Mouse (Mus musculus) spleen, adult 18-20 months (tissue): ENCODE measurements around the gene N4bp3.
"Not testable (repeated sequence)": the region's sequence is repeated elsewhere in the genome, so short reads cannot be mapped to it uniquely, and the experiment has no call there.

Source experiments
- DNase-seq, 2 experiments: peaks; one replicate each; pipeline ENCODE4 v3.0.0; 2022; ENCODE audit warnings: mixed read lengths in 2 of 2

N4bp3 gene

DNA sequence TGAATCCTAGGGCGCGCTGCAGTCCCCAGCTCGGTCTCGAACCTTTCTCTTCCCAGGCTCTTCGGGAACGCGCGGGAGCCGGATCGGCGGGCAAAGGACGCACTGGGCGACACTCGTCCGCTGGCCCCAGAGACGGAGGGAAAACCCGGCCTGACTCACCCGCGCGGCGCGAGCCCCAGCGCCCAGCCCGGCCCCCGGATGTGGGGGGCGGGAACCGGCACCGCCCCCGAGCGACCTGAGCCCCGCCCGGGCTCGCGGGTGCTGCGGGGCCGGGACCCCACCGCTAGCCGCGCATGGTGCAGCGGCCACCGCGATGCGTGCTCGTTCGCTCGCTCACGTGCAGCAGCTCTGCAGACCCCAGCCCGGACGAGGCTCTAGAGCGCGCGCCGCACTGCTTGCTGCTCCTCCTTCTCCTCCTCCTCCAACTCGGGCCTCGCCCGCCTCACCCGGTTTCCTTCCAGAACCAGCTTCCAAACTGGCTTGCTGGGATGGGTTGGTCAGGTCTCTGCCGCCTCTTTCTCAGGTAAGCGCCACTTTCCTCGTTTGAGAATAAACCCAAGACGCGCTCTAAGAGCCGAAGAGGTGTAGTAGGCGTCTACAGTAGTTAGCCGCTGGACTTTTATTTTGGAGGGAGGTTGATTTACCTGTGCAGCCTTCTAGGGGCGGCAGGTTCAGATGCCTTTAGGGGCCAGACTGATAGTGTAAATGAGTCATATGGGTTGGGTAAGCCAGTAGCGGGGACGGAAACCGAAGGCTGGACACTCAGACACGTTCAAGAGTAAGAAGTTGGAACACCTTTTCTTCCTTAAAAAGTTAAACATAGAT, at the start of gene N4bp3, which contains the start of gene D930048N14Rik:
Gene N4bp3 (minus strand): TSS at position 152 of the 825 bp plus-strand sequence.
Gene D930048N14Rik (plus strand): TSS at position 264 of the 825 bp plus-strand sequence.
- peak; percentile 73 to 84 for DNase-seq

DNA sequence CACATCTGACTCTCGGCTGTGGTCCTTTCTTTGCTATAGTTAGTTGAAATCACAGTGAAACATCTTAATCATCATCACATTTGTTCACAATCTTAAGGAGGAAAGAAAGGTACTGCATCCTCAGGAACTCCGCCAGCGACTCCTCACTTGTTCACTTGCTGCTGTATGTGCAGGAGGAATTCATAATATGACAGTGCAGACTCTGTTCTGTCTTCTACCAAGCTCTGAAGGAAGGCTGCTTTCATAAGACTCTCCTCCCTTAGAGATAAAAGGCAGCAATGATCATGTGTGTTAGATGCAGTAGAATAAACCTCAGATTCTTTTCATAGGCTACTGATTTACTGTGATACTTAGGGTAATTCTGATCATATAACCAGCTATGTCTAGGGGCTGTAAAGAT, 44.3 kb upstream of the N4bp3 start:
- no peak for DNase-seq

DNA sequence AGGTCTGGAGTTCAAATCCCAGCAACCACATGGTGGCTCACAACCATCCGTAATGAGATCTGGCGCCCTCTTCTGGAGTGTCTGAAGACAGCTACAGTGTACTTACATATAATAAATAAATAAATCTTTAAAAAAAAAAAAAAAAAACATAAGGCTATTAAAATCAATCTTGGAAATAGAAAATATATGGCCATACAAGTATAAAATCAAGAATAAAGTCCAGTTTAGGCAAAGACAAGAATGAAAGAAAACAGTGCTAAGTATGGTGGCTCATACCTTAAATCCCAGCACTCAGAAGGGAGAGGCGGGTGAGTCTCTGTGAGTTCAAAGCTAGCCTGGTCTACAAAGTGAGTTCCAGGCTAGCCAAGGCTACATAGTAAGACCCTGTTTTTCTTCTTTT, 40.0 kb upstream of the N4bp3 start:
- not testable (repeated sequence) for DNase-seq

DNA sequence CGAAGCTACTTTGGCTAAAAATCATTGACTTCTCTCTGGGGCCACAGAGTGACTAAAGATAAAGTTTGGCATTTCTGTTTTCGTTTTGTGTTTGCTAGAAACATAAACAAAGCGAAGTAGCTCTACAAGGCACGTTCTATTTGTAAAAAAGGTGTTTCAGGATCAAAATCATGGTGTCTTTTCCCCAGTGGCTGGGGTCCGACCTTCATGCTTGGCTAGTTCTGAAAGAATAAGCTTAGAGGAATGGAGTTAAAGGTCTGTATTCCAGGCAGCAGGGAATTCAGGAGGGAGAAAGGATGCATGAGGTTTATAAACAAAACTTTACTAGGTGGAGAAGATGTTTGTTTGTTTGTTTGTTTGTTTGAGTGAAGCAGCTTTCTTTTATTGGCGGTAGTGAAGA, 38.7 kb upstream of the N4bp3 start:
- no peak for DNase-seq

DNA sequence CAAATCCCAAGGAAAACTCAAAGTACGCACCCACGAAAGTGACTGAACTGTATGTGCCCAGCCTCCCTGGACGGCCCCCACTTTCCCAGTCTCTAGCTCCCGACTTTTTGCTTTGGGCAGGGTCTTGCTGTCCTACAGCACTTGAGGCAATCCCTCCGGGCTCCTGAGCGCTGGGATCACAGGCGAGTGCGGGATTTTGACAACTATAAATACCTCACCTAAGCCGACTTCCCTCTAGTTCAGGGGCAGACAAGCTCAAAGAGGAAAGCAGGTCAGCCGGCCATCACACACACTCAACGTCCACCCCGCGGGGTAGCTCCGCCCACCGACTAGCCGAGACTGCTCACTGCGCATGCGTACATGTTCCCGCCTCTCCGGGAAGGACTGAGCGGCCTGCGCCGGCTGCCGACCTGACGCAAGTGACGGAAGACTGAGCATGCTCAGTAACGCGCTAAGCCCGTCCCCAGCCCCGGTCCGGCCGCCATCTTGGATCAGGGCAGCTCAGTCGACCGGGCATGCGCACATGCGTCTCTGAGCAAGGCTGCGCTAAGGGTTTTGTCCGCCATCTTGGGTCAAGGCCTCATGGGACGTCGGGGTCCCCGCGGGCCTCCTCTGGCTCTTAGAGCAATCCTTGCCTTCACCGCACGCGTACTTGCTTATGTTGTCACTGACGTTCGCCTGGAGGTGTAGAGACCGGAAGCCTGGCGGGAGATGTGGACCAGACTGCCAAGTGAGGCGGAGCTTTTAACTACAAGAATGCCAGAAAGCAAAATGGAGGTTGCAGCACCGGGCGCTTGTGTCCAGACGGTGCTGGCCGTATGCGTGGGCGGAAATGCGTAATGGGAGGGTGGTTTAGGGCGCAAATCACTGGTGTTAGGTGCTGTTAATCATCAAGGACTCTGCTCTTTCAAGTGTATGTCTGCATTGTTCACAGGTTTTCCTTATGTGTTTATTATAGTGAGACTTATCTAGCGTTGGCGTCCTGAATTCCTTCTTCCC, 38.0 kb upstream of the N4bp3 start, which contains the start of gene 0610009B22Rik:
Gene 0610009B22Rik (minus strand): TSS at position 545 of the 999 bp plus-strand sequence.
- DNase-seq: peak; percentile 97 to 100

DNA sequence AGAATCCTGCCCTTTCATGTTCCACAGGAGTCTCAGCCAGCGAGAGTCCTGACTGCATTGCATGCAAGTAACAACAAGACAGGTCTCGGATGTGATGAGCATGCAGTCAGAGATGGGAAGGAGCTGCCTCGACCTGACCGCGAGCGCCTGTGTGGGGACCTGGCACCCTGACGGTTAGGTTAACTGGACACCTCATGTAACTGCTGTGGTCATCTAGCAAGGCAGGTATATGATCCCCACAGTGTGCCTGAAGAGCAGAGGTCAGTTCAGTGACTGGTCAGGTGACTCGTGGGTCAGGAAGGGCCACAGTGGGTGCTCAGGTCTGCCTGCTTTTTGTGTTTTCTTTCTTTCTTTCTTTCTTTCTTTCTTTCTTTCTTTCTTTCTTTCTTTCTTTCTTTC, 31.3 kb upstream of the N4bp3 start:
- DNase-seq: peak in 1 of 2 experiments; percentile 9

DNA sequence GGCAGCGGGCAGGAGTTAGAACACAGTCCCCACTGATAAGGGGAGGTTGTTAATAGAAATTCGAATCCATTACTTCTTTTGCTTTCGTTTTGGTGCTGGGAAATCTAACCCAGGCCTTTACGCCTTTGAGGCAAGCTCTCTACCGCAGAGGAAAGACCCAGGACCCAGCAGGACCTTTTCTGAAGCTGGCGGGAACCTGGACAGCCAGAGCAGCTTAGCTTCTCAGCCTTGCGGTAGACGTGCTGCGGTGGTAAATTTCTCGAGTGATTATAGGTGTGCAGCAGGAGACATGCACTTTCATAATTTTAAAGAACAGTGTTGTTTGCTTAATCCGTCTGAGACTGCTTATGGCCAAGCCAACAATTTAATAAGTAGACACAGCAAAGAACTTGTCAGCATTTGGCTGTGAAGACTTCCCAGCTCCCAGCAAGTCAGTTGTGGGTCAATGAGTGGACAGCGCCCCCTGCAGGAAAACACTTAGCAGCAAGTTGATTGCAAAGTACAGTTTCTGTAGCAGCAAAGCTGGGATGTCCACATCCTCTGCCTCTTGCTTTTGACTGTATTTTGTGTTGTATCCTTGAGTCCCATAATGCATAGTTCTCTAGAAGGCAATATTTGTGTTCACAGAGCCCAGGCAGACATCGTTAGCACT, 30.8 kb upstream of the N4bp3 start:
- DNase-seq: peak; percentile 74 to 89

DNA sequence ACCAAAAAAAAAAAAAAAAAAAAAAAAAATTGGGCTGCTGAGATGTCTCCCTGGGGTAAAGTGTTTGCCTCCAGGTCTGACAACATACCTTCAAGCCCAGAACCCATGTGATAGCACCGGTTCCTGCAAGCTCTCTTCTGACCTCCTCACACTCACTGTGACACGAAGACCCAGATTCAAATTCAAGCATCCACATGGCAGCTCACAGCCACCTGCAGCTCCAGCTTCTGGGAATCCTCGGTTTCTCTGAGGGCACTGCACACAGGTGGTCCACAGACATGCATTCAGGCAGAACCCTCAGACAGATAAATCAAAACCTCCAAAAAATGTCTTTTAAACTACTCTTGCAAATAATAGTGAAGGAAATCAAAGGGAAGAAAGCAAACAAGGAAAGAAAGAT, 28.8 kb upstream of the N4bp3 start:
- DNase-seq: no peak

DNA sequence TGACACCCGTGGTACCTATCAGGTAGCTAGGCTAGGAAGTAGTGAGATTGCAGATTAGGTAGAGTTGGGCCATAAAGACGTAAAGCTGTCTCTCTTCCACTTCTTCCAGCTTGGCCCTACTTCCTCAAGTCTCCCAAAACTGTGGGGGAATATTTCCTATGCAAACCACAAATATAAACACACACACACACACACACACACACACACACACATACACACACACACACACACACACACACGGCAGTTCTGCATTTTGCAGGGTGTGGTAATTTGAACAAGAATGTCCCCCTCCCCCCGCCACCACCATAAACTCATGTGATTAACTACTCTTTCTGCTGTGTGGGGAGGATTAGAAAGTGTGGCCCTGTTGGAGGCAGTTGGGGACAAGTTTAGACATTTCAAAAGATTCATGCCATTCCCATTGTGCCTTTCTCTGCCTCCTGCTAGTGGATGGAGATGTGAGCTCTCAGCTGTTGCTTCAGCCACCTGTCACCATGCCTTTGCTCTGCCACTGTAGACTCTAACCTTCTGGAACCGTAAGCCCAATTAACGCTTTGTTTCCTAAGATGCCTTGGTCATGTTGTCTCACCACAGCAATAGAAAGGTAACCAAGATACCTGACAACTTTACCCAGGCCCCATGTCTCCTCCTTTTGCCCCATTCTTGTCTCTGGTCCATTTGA, 27.2 kb upstream of the N4bp3 start:
- DNase-seq: no peak

DNA sequence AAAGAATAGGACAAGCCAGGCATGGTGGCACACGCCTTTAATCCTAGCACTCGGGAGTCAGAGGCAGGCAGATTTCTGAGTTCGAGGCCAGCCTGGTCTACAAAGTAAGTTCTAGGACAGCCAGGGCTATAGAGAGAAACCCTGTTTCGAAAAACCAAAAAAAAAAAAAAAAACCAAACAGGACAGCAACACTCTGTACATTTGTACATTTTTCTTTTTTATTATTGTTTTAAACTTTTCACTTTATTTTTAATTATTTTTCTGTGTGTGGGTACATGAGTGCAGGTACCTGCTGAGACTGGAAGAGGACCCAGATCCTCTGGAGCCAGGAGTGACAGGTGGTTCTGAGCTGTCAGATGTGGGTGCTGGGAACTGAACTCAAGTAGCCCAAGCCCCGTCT, 24.7 kb upstream of the N4bp3 start:
- DNase-seq: no peak

DNA sequence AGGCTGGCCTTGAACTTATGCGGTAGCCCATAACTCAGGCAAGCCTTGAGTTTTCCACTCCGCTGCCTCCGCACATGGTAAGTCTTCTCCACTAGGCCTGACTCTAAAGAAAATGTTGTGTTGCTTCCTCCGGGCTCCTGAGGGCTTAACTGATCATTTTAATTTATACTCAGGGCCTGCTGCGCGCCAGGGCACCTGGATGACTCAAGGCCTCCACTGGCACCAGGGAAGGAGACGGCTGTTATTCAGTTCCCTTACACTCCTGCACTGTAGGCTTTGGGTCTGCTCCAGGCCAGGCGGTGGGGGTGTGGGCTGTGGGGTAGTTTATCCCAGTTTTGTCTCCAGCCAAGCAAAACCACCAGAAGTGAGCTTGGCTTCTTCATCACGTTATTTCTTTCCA, 22.6 kb upstream of the N4bp3 start:
- no peak for DNase-seq

DNA sequence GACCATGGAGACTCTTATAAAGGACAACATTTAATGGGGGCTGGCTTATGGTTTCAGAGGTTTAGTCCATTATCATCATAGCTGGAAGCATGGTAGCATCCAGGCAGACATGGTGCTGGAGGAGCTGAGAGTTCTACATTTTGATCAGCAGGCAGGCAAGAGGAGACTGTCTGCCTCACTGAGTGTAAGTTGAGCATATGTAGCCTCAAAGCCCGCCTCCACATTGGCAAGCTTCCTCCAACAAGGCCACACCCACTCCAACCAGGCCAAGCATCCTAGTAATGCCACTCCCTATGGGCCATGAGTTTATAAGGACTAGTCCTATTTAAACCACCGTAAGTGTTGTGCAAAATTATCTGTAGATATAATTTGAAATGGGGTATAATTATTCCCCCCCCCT, 20.7 kb upstream of the N4bp3 start:
- DNase-seq: no peak

DNA sequence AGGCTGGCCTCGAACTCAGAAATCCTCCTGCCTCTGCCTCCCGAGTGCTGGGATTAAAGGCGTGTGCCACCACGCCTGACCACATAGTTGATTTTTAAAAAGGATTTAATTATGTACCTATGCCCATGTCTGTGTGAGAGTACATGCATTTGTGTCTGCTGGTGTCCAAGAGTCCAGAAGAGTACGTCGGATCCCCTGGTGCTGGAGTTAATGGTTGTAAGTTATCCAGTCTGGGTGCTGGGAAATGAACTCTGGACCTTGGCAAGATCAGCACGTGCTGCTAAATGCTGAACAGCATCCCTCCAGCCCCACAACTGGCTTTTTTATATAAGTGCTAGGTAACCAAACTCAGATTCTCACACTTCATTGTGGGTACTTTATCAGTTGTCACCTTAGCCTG, 20.2 kb upstream of the N4bp3 start:
- DNase-seq: no peak

DNA sequence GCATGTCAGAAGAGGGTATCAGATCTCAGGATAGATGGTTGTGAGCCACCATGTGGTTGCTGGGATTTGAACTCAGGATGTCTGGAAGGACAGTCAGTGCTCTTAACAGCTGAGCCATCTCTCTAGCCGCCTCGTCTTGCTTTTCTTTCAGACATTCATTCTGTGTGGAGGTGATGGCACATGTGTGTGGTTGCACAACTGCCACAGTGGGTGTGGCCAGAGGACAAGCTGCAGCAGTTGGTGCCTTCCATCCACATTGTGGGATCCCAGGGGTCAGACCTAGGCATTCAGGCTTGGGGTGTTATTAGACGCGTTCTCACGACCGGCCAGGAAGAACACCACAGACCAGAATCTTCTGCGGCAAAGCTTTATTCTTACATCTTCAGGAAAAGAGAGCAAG, 14.1 kb upstream of the N4bp3 start:
- DNase-seq: not testable (repeated sequence)

DNA sequence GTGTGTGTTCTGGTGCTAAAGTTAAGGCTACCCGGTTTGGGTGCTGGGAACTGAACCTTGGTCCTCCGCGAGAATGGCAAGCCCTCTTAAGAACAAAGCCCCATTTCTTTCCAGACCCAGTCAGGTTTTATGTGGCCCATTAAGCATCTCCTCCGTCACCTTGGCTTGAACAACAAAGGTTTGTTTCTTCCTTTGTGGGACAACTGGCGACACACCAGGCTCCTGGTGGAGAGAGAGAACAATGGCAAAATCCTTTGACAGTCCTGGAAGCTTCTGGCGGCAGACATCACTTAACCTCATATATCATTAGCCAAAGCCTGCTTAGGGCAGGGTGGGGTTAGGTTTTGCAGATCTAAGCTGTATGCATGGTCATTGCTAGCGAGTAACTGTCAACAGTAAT, 12.0 kb upstream of the N4bp3 start:
- DNase-seq: no peak

DNA sequence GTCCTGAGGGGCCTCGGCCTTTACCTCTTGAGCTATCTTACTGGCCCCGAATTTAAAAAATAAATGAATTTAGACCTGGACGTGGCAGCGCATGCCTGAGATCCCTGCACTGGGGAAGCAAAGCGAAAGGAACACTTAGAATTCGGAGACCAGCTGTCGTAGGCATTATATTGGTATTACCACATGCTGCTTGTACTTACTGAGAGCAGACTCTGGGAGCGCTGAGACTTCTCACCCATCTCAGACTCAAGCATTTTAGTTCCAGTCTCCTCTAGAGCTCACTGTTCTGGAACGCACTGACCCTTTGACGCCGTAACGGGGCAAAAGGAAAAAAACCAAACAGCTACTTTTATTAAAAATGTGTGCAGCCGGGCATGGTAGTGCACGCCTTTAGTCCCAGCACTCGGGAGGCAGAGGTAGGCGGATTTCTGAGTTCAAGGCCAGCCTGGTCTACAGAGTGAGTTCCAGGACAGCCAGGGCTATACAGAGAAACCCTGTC, 11.3 kb upstream of the N4bp3 start:
- DNase-seq: no peak

DNA sequence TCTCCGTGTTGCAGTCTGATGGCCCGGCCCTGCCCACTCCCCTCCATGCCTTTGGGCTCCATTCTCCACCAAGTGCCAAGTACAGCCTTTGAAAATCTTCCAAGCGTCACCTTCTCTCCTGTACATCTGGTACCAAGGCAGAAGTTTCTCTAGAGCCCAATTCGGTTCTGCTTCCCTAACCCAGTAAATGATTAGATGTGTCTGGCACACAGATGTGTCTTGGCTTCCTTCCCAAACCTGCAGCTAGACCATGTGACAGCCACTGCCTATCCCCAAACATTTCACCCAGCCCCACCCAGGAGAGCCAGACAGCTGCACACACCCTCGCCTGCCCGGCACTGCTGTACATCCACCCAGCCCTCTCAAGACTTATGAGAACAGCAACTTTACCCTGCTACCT, 8.1 kb upstream of the N4bp3 start:
- no peak for DNase-seq

DNA sequence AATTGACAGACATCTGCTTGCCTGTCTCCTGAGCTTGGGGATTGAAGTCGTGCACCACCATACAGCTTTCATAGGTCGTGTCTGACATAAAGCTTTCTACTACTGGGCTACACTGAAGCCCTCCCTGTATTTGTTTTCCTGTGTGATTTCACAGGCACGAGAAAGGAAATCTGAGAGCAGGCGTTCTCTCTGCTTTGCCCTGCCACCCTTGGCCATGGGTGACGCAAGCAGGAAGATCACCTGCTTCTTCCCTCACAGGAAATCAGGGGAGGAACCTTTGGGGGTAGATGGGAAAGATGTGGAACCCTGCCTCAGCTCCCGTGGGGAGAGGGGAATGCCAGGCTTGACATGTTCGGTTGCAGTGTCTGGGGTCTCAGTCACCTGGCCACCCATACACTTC, 7.6 kb upstream of the N4bp3 start:
- DNase-seq: no peak

DNA sequence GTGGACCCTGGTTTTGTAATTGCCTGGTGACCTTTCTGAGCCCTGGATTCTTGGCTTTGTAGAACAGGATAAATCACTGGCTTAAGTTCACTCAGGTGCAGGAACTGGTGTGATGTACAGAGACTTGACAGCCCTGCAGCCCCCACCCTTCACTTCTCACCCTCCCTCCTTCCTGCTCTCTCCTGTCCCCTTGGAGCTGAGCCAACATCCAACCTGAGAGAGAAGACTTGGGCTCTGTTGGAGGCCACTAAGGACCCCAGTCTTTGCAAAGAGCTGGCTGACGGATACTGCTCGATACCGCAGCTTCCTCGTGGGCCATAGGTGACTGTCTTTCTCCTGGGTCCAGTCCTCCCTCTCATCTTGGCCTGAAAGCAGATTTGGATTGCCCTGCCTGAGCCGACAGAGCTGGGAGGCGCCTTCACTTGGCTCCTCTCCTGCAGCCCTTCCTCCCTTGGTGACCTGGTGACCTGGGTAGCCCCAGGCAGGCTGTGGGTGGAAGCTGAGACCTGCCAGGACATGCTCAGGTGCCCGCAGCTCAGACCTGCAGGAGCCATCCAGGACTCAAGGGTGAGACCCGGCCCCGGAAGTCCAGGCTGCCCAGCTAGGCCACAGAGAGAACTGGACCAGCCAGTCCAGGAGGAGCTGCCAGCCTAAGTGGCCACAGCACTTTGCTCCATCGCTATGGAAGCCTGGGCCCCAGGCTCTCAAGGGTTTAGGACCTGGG, 6.3 kb upstream of the N4bp3 start:
- DNase-seq: no peak

DNA sequence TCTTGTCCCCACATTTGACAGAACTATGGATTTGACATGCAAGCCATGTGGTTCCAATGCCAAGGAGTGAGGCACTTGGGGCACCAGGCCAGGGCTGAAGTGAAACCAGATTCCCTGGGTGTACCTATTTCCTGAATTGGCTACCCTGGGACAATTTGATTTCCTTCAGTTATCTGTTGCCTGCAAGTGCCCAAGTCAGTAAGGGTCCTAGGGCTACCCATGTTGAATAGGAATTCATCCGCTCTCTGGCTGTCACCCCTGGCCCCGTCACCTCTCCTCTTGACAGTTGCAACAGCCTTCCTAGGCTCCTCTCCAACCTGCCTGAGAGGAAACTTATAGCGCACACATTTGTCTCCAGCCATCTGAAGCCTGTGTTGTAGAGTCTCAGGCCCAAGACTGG, 4.2 kb upstream of the N4bp3 start:
- no peak for DNase-seq

DNA sequence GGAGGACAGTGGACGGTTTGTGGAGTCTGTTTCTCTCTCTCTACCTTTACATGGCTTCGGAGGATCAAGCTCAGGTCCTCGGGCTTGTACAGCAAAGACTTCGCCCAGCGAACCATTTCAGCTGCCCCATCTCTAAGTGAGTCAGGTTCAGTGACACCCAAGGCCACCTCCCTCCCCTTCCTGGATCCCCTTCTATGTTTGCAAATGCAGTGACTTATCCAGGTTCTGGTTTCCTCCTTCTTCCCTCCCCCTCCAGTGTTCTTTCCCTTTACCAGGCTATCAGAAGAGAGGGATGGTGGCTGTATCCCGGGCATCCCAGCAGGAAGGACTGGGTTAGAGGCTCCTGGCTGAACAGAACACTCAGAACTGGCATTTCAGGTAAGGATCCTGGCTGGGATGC, 3.1 kb upstream of the N4bp3 start:
- no peak for DNase-seq
